Mouse (Mus musculus): Measurements from ENCODE around the gene Rsph3a.

Gene Rsph3a

GRCm38 (mm10) chr17:7945117-7946052 is at the start of gene Rsph3a:
Rsph3a (plus strand) TSS chr17:7945614.
- DNase-seq (ENCODE audit: low spot score in 2 of 2): peak; percentile 57 to 79

GRCm38 (mm10) chr17:7896047-7896635 is 49.3 kb upstream of the Rsph3a start:
- DNase-seq (ENCODE audit: low spot score in 2 of 2): no peak

GRCm38 (mm10) chr17:7897120-7897519 is 48.3 kb upstream of the Rsph3a start:
- DNase-seq (ENCODE audit: low spot score in 2 of 2): no peak

GRCm38 (mm10) chr17:7897756-7898155 is 47.7 kb upstream of the Rsph3a start:
- no peak for DNase-seq (ENCODE audit: low spot score in 2 of 2)

- DNase-seq (ENCODE audit: low spot score in 2 of 2): no peak
Measured at GRCm38 (mm10) chr17:7899233-7899632, 46.2 kb upstream of the Rsph3a start.

GRCm38 (mm10) chr17:7899961-7900360 is 45.5 kb upstream of the Rsph3a start:
- no peak for DNase-seq (ENCODE audit: low spot score in 2 of 2)

GRCm38 (mm10) chr17:7901536-7901935 is 43.9 kb upstream of the Rsph3a start:
- no peak for DNase-seq (ENCODE audit: low spot score in 2 of 2)

GRCm38 (mm10) chr17:7902362-7902761 is 43.1 kb upstream of the Rsph3a start:
- peak in 1 of 2 experiments; percentile 82 for DNase-seq (ENCODE audit: low spot score in 2 of 2)

GRCm38 (mm10) chr17:7904992-7905391 is 40.4 kb upstream of the Rsph3a start:
- DNase-seq (ENCODE audit: low spot score in 2 of 2): no peak

- DNase-seq (ENCODE audit: low spot score in 2 of 2): no peak
Measured at GRCm38 (mm10) chr17:7905936-7906685, 39.3 kb upstream of the Rsph3a start.

- DNase-seq (ENCODE audit: low spot score in 2 of 2): no peak
Measured at GRCm38 (mm10) chr17:7914596-7915227, 30.7 kb upstream of the Rsph3a start.

GRCm38 (mm10) chr17:7915791-7916190 is 29.6 kb upstream of the Rsph3a start:
- DNase-seq (ENCODE audit: low spot score in 2 of 2): no peak

GRCm38 (mm10) chr17:7916782-7917574 is 28.4 kb upstream of the Rsph3a start:
- DNase-seq (ENCODE audit: low spot score in 2 of 2): peak in 1 of 2 experiments; percentile 35

GRCm38 (mm10) chr17:7918355-7918754 is 27.1 kb upstream of the Rsph3a start:
- no peak for DNase-seq (ENCODE audit: low spot score in 2 of 2)

GRCm38 (mm10) chr17:7919209-7919608 is 26.2 kb upstream of the Rsph3a start:
- DNase-seq (ENCODE audit: low spot score in 2 of 2): no peak

- DNase-seq (ENCODE audit: low spot score in 2 of 2): no peak
Measured at GRCm38 (mm10) chr17:7922564-7922963, 22.9 kb upstream of the Rsph3a start.

GRCm38 (mm10) chr17:7924185-7924725 is 21.2 kb upstream of the Rsph3a start:
- no peak for DNase-seq (ENCODE audit: low spot score in 2 of 2)

GRCm38 (mm10) chr17:7925413-7926160 is 19.8 kb upstream of the Rsph3a start, which contains the start of gene Tagap:
Tagap (plus strand) TSS chr17:7926000.
- peak in 1 of 2 experiments; percentile 62 for DNase-seq (ENCODE audit: low spot score in 2 of 2)

GRCm38 (mm10) chr17:7927582-7928535 is 17.6 kb upstream of the Rsph3a start:
- DNase-seq (ENCODE audit: low spot score in 2 of 2): peak; percentile 65 to 89

All from spleen, postnatal 10 days (tissue).